Mouse (Mus musculus): ENCODE measurements around the gene Slc34a1.
"Not testable (repeated sequence)": the region's sequence is repeated elsewhere in the genome, so short reads cannot be mapped to it uniquely, and the experiment has no call there.

Gene Slc34a1

GRCm38 (mm10) chr13:55404853-55405782 lies 7.1 kb downstream of the Slc34a1 start:
- peak; percentile 47 for DNase-seq (ENCODE audit: low read depth)

DNA sequence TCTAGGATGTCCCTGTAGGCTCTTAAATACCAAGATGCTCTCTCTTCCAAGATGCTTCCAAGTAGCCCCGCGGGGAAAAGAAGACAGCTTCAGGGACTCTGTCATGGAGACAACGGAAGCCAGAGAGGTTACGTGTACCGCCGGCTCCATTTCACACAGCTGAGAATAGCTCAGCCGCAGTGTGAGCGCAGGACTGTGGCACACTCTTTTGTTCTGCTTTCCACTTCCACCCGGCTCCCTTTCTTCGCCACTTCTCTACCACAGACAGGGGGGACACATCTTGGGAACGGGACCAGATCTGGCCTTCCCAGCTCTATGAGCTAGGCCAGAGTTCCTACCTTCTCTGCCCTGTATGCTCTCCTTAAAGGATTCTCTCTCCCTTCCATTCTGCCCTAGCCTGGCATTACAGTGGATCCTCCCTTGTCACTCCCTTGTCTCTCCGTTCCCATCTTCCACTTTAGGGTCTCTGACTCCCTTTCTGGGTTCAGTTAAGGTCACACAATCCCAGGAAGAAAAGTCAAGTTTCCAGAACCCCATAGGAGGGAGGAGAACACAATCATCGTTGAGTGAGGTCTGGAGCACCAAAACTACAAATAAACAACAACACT lies 7.9 kb downstream of the Slc34a1 start:
- no peak for DNase-seq (ENCODE audit: low read depth)

GRCm38 (mm10) chr13:55407341-55407740 lies 9.4 kb downstream of the Slc34a1 start:
- DNase-seq (ENCODE audit: low read depth): no peak

DNA sequence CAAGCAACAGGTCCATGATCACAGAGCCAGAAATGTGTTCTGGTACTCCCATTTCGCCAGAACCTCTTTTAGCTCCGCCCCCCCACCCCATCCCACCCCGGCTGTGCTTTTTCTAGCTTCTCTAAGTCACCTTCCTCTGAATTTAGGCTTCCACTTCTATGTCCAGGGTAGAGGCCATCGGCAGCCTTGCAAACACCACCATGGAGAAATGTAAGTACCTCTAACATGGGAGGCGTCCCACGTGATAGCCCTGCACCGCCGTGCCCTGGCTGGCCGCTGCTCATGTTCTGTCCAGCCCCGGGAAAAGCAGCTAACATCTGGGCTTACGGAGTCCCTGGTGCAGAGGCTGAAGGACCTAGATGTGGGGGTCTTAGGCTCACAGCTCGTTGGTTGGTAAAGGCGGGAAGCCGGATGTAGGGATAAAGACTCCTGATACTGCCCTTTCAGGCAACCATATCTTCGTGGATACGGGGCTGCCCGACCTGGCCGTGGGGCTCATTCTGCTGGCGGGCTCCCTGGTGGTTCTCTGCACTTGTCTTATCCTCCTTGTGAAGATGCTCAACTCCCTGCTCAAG lies 10.6 kb downstream of the Slc34a1 start:
- no peak for DNase-seq (ENCODE audit: low read depth)

DNA sequence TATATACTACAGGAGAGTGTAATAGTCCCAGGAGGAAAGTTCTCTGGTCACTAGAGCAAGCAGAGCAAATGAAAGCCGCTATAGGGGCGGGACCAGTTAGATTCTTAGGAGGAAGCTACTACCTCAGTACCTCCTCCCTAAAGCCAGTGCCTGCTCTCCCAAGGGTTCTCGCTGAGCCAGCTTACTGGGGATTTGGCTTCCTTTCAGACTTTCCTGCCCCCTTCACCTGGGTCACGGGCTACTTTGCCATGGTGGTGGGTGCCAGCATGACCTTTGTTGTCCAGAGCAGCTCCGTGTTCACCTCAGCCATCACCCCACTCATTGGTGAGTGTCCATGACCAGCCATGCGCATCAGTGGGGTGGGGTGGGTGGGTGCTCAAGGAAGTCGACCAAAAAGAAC lies 13.8 kb downstream of the Slc34a1 start:
- DNase-seq (ENCODE audit: low read depth): no peak

GRCm38 (mm10) chr13:55412643-55413307 lies 14.8 kb downstream of the Slc34a1 start:
- no peak for DNase-seq (ENCODE audit: low read depth)

- DNase-seq (ENCODE audit: low read depth): no peak
Observed at GRCm38 (mm10) chr13:55413333-55413732, 15.3 kb downstream of the Slc34a1 start.

DNA sequence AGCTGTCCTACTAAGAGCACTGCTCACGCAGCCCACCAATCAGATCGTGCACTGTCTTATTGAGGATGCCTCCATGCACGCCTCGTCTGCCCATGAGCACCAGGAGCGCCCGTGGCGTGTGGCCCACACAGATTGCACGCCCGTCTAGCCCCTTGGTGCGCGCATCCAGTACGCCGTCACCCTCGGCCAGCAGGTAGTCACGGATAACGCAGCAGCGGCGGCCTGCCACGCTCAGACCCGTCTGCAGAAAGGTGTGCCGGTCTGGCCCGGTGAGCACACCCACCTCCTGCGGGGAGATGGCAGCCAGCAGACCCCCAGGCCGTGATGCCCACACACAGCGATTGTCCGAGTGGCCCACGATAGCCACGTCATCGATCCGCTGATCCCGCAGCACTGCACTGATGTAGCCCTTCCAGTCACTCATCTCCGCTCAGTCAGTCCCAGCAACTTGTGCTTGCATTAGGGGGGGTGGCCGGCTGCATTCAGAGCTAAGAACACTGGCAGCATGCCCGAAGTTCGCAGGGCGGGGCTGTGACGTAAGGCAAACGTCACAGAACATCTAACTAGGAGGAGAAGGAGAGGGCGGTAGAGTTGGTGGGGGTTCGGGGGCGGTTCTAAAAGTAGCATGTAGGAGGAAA lies 16.9 kb downstream of the Slc34a1 start, which contains the start of gene Pfn3:
TSS of gene Pfn3 (minus strand) at position 490 of the 638 bp plus-strand sequence.
- DNase-seq (ENCODE audit: low read depth): no peak

GRCm38 (mm10) chr13:55418004-55418403 lies 20.0 kb downstream of the Slc34a1 start:
- DNase-seq (ENCODE audit: low read depth): peak; percentile 65

DNA sequence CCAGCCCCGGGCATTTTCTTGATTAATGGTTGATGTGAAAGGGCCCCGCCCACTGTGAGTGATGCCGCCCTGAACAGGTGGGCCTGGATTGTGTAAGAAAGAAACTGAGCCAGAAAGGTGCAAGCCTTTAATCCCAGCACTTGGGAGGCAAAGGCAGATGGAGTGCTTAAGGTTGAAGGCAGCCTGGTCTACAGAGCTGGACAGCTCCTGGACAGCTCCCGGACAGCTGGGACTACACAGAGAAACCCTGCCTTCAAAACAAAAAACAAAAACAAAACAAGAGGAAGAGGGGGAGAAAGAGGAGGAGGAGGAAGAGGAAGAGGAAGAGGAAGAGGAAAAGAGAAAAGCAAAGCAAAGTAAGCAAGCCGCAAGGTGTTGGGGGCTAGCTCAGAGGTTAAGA lies 21.2 kb downstream of the Slc34a1 start:
- DNase-seq (ENCODE audit: low read depth): no peak

- no peak for DNase-seq (ENCODE audit: low read depth)
Observed at GRCm38 (mm10) chr13:55420018-55420932, 22.3 kb downstream of the Slc34a1 start.

DNA sequence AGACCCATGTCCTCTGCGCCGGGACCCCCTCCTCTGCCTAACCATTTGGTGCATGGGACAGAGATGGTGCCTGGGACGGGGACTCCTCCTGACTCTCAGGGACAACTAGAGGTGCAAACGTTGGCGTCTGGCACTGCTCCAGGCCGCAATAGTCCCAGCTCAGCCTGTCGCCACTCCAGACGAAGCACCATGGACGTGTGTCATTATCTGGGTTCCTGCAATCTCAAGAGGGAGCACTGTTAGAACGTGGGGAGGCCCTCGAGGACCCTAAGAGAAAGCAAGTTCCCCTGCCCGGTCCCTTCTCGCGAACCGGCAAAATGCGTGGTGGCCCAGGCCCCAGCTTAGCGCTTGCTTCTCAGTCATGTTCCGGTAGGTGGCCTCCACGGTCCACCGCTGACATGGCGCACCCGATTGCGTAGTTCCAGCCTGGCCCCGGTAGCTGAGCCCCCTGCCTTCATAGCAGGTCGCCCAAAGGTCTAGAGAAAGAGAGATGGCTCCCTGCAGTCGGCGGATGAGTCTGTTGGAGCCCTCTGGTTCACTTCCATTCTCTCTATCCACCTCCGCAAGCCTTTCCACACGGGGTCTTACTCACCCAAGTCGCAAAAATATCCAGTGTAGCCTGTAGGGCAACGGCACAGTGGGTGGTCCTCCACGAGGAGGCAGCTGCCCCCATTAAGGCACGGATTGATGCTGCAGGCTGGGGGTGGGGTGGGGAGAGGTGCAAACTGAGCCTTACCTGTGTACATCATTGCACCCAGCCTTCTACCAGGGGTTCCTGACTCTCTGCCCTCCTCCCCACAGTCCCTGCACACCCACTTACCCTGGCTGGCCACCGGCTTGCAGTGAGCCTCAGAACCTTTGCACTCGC lies 23.2 kb downstream of the Slc34a1 start:
- no peak for DNase-seq (ENCODE audit: low read depth)

GRCm38 (mm10) chr13:55426613-55427012 lies 28.6 kb downstream of the Slc34a1 start, which contains the start of gene F12:
Gene F12, minus strand, starts transcription at chr13:55426793.
- DNase-seq (ENCODE audit: low read depth): no peak

DNA sequence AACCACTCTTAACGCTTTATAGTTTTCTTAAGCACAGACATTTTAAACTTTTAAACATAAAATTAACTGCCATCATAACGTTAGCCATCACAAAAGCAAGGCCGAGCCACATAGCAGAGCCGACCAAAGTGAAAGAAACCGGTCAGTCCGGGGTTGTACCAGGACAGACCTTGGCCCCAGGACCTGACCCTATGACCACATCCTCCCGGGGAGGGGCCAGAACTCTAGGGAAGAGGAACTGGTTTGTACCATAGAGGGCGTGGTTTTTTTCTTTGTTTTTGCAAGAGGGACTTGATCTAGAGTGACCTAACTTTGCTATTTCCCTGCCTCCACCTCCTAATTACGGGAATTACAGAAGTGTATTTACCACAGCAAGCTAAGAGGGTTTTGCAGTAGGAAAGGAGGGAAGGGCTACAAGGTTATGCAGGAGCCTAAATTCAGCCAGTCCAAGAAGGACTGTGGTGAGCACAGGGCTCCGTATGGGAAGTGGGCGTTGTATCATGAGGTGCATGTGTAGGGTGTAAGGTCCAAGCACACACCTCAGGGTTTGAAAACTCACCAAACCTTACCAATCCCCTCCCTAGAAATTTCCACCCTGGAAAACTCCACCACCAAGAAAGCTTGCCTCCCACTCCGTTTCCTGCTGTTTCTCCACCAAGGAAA lies 31.4 kb downstream of the Slc34a1 start:
- DNase-seq (ENCODE audit: low read depth): no peak

DNA sequence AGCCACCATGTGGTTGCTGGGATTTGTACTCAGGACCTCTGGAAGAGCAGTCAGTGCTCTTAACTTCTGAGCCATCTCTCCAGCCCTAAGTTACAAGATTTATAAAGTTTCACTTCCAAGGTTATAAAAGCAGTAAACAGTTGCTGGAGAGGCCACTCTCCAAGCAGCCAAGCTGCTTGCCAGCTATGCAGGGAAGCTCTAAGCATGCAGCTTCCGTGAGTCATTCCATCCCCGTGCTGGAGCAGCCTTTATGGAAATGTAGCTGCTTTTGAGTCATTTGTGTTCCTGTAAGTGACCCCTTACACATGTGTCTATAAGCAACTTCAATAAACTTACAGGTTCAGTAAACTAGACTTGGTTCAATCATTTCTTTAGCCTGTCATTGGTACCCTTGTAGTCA lies 32.6 kb downstream of the Slc34a1 start:
- no peak for DNase-seq (ENCODE audit: low read depth)

DNA sequence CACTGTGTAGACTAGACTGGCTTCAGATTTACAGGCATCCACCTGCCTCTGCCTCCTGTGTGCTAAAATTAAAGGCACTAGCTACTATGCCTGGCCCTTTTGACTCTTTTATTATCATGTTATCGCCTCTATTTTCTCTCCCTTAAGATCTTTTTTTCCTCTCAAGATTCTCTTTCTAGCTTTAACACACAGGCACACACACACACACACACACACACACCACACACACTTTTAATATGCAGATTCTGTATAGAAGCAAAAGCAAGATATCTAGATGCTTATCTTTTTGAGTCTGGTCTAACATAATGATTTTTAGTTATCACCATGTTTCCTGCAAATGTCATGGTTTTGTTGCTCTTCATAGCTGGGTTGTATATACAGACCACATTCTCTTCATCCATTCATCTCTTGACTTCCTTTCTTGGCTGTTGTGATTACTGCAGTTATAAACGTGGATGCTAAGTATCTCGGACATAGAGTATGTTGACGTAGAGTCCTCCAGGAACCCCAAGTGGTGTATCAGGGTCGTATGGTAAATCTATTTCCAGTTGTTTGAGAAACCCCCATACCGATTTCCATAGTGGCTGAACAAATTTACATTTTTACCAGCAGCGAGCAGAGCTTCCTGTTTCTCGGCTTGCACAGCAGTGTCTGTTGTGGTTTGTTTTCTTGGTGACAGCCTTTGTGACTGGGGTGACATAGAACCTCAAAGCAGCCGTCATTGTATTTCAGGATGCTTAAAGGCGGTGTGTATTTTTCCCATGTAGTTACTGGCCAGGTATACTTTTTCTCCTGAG lies 34.1 kb downstream of the Slc34a1 start:
- DNase-seq (ENCODE audit: low read depth): no peak

GRCm38 (mm10) chr13:55437111-55437629 lies 39.2 kb downstream of the Slc34a1 start:
- DNase-seq (ENCODE audit: low read depth): not testable (repeated sequence)

DNA sequence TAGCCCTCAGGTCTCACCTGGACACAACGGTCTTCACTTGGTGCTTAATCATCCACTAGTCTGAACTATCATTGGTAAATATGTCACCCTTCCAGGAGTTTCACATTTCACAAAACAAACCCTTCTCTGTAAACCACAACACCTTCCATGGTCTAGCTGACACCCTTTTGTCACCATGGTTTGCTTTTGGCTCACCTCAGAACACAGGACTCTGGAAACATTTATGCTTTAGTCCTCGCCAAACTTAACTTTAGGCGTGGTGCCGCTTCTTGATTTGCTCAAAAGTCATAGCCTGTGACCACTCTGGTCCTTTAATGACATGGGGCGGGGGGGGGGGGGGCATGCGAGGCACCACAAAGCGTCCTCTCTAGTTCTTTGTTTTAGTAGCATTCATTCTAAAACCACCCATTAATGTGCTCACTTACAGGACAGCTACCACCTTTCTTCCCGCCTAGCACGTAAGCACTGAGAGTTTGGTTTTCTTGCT lies 45.9 kb downstream of the Slc34a1 start:
- DNase-seq (ENCODE audit: low read depth): no peak
